Mouse (Mus musculus): ENCODE results near the gene Krtap9-3.
"Not testable (repeated sequence)": the region's sequence is repeated elsewhere in the genome, so short reads cannot be mapped to it uniquely, and the experiment has no call there.

The Krtap9-3 gene

GRCm38 (mm10) chr11:99597742-99598141 is at the start of gene Krtap9-3:
Krtap9-3 (minus strand) TSS chr11:99598105.
- not testable (repeated sequence) for DNase-seq (ENCODE audit: low spot score in 2 of 2)

- no peak for DNase-seq (ENCODE audit: low spot score in 2 of 2)
Observed at GRCm38 (mm10) chr11:99646444-99646843, 48.5 kb upstream of the Krtap9-3 start.

- DNase-seq (ENCODE audit: low spot score in 2 of 2): no peak
Observed at GRCm38 (mm10) chr11:99644351-99644750, 46.4 kb upstream of the Krtap9-3 start.

GRCm38 (mm10) chr11:99643635-99644139 is 45.8 kb upstream of the Krtap9-3 start, which contains the start of gene Krtap4-7:
Krtap4-7 (minus strand) TSS chr11:99644089.
- not testable (repeated sequence) for DNase-seq (ENCODE audit: low spot score in 2 of 2)

- DNase-seq (ENCODE audit: low spot score in 2 of 2): no peak
Observed at GRCm38 (mm10) chr11:99640926-99641325, 43.0 kb upstream of the Krtap9-3 start.

GRCm38 (mm10) chr11:99637086-99637485 is 39.2 kb upstream of the Krtap9-3 start:
- DNase-seq (ENCODE audit: low spot score in 2 of 2): no peak

GRCm38 (mm10) chr11:99634653-99635134 is 36.8 kb upstream of the Krtap9-3 start, which contains the start of gene Krtap4-2:
Krtap4-2 (minus strand) TSS chr11:99635084.
- no peak for DNase-seq (ENCODE audit: low spot score in 2 of 2)

- DNase-seq (ENCODE audit: low spot score in 2 of 2): no peak
Observed at GRCm38 (mm10) chr11:99633293-99633692, 35.4 kb upstream of the Krtap9-3 start.

GRCm38 (mm10) chr11:99630890-99631289 is 33.0 kb upstream of the Krtap9-3 start:
- no peak for DNase-seq (ENCODE audit: low spot score in 2 of 2)

GRCm38 (mm10) chr11:99628138-99628537 is 30.2 kb upstream of the Krtap9-3 start, which contains the start of gene Krtap4-1:
Krtap4-1 (minus strand) TSS chr11:99628238.
- DNase-seq (ENCODE audit: low spot score in 2 of 2): no peak

GRCm38 (mm10) chr11:99620335-99620734 is 22.4 kb upstream of the Krtap9-3 start, which contains the start of gene Gm11562:
Gm11562 (minus strand) TSS chr11:99620435.
- no peak for DNase-seq (ENCODE audit: low spot score in 2 of 2)

- no peak for DNase-seq (ENCODE audit: low spot score in 2 of 2)
Observed at GRCm38 (mm10) chr11:99614796-99615363, 17.0 kb upstream of the Krtap9-3 start, which contains the start of gene Krtap2-4. Krtap2-4 (minus strand) TSS chr11:99614846.

- not testable (repeated sequence) for DNase-seq (ENCODE audit: low spot score in 2 of 2)
Observed at GRCm38 (mm10) chr11:99610089-99610488, 12.2 kb upstream of the Krtap9-3 start, which contains the start of gene Gm11937. Gm11937 (minus strand) TSS chr11:99610189.

GRCm38 (mm10) chr11:99609126-99609525 is 11.2 kb upstream of the Krtap9-3 start:
- DNase-seq (ENCODE audit: low spot score in 2 of 2): no peak

- DNase-seq (ENCODE audit: low spot score in 2 of 2): not testable (repeated sequence)
Observed at GRCm38 (mm10) chr11:99603208-99603607, 5.3 kb upstream of the Krtap9-3 start, which contains the start of gene Gm11938. Gm11938 (minus strand) TSS chr11:99603308.

- DNase-seq (ENCODE audit: low spot score in 2 of 2): no peak
Observed at GRCm38 (mm10) chr11:99590981-99591380, 6.9 kb downstream of the Krtap9-3 start, which contains the start of gene Krtap1-3. Krtap1-3 (minus strand) TSS chr11:99591339.

GRCm38 (mm10) chr11:99585096-99585495 is 12.8 kb downstream of the Krtap9-3 start:
- DNase-seq (ENCODE audit: low spot score in 2 of 2): no peak

- DNase-seq (ENCODE audit: low spot score in 2 of 2): no peak
Observed at GRCm38 (mm10) chr11:99583245-99583704, 14.6 kb downstream of the Krtap9-3 start, which contains the start of gene Krtap1-4. Krtap1-4 (minus strand) TSS chr11:99583654.

GRCm38 (mm10) chr11:99581564-99581963 is 16.3 kb downstream of the Krtap9-3 start:
- no peak for DNase-seq (ENCODE audit: low spot score in 2 of 2)

GRCm38 (mm10) chr11:99581051-99581450 is 16.9 kb downstream of the Krtap9-3 start:
- DNase-seq (ENCODE audit: low spot score in 2 of 2): no peak

- no peak for DNase-seq (ENCODE audit: low spot score in 2 of 2)
Observed at GRCm38 (mm10) chr11:99580636-99581035, 17.3 kb downstream of the Krtap9-3 start, which contains the start of gene Krtap1-5. Krtap1-5 (minus strand) TSS chr11:99581016.

- peak; percentile 65 to 77 for DNase-seq (ENCODE audit: low spot score in 2 of 2)
Observed at GRCm38 (mm10) chr11:99574106-99574505, 23.8 kb downstream of the Krtap9-3 start.

Data from urinary bladder, postnatal 36 days (tissue).